Mouse (Mus musculus): ENCODE results near the gene Mre11a.

Gene Mre11a

GRCm38 (mm10) chr9:14868326-14868725 is 83.9 kb downstream of the Mre11a start:
- DNase-seq (ENCODE audit: low read depth, low spot score), result no peak

- DNase-seq (ENCODE audit: low read depth, low spot score), result no peak
These were observed 85.9 kb downstream of the Mre11a start for GRCm38 (mm10) chr9:14870377-14870776.

- DNase-seq (ENCODE audit: low read depth, low spot score), result no peak
These were observed 86.3 kb downstream of the Mre11a start for GRCm38 (mm10) chr9:14870802-14871201.

GRCm38 (mm10) chr9:14871536-14871935 is 87.1 kb downstream of the Mre11a start:
- no peak for DNase-seq (ENCODE audit: low read depth, low spot score)

- DNase-seq (ENCODE audit: low read depth, low spot score), result no peak
These were observed 87.9 kb downstream of the Mre11a start for GRCm38 (mm10) chr9:14872181-14872930.

GRCm38 (mm10) chr9:14875743-14876507 is 91.5 kb downstream of the Mre11a start:
- no peak for DNase-seq (ENCODE audit: low read depth, low spot score)

- DNase-seq (ENCODE audit: low read depth, low spot score), result peak; percentile 46
These were observed 92.1 kb downstream of the Mre11a start for GRCm38 (mm10) chr9:14876566-14876965.

- no peak for DNase-seq (ENCODE audit: low read depth, low spot score)
These were observed 100.2 kb downstream of the Mre11a start for GRCm38 (mm10) chr9:14884641-14885040.

GRCm38 (mm10) chr9:14885151-14885550 is 100.7 kb downstream of the Mre11a start:
- DNase-seq (ENCODE audit: low read depth, low spot score), result no peak

GRCm38 (mm10) chr9:14885954-14886353 is 101.5 kb downstream of the Mre11a start:
- no peak for DNase-seq (ENCODE audit: low read depth, low spot score)

Measured in R1 (cell line).